Mouse (Mus musculus): ENCODE measurements around the gene Olfr535. TPM values are rescaled to one million over a fixed set of nuclear protein-coding genes. Genes with fewer than 3 reads are reported as not detected.
"Not testable (repeated sequence)": the region's sequence is repeated elsewhere in the genome, so short reads cannot be mapped to it uniquely, and the experiment has no call there.

Olfr535 gene
- not detected in 2 replicates for total RNA-seq (2015; ENCODE audit: low replicate concordance)
- not detected in 2 replicates for total RNA-seq (2017; ENCODE audit: low replicate concordance)

DNA sequence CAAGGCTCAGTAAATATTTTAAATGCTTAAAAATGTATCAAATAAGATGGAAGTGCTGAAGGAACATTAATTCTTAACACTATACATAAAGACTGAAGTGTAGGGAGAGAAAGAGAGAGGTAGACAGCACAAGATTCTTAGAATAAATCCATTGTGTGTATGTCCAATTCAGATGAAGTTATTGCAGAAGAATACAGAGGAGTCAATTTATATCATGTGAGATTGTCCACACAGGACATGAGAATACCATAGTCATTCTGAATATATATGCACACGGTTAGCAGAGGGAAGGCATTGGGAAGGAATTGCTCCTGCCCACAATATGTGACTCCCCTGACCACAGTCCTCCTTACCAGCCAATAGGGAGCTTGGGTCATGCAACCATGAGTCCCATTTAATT is at the start of gene Olfr535:
Olfr535 (plus strand) TSS at position 301 of the 400 bp plus-strand sequence.
- no peak for ATAC-seq (replicated peaks; ENCODE audit: low FRiP score, poor library complexity, severe bottlenecking)

DNA sequence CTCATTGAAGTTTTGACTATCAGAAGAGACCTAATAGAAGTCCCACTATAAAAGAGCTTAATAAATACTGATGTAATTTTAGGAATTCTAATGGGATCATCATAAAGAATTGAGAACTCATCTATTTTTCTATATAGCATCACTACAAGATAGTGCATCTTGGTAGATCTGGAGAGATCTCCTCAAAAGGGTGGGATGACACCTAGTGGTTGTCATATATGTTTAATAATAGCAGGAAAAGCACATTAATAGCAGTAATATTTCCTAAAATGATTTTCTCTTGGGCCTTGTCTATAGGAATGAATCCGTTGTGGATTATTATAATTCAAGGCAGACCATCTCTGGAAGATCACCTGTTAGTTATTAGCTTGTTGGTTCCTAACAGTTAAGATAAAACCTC is 40.9 kb upstream of the Olfr535 start:
- ATAC-seq (replicated peaks; ENCODE audit: low FRiP score, poor library complexity, severe bottlenecking) = no peak

DNA sequence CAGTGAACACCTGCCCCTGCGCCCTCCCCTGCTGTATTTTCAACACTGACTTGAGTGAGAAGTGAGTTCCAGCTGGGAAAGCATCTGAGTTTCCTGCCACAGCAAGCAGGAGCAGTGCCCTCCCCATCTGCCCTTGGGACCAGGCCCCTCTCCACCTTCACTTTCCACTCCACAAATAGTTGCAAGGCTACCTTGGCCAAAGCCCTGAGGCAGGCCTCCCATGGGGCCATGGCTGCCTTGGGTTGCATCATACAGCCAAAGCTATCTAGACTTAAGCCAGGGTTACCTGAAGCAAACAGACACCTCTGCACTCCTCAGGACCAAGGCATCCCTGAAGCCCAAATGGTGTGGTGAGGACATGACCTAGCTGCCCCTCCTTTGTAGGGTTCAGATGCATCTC is 20.9 kb upstream of the Olfr535 start, which contains the start of gene Olfr533:
Olfr533 (plus strand) TSS at position 301 of the 400 bp plus-strand sequence.
- not testable (repeated sequence) for ATAC-seq (replicated peaks; ENCODE audit: low FRiP score, poor library complexity, severe bottlenecking)

DNA sequence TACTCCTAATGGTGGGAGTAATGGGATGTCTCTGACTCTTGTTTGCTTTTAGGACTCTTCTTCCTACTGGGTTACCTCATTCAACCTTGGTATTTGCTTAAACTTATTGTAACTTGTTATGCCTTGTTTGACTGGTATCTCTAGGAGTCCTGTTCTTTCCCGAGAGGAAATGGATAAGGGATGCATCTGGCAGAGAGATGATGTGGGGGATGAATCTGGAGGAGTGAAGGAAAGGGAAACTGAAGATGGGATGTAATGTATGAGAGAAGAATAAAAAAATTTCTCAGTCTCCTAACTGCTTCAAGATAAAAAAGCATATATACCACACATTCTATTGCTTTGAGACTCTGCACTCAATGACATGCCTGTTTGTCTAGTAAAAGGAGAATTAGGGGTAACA is 6.1 kb upstream of the Olfr535 start:
- ATAC-seq (replicated peaks; ENCODE audit: low FRiP score, poor library complexity, severe bottlenecking) = no peak

DNA sequence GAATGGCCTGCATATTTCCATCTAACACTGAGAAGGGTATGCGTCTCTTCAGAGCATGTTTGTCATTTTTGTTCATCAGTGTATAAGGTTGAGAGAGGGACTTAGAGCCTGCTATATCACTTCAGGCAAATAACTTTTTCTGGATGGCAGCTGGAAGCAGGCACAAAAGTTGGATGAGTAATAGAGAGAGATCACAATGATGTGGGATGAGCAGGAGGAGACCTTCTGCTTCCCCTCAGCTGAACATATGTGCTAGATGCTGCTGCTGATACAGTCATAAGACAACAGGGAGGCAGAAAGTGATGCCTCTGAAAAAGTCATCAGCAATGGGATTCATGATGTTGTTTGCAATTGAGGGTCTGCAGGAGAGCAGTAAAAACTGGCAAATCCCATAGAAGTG is 5.3 kb upstream of the Olfr535 start:
- ATAC-seq (replicated peaks; ENCODE audit: low FRiP score, poor library complexity, severe bottlenecking) = no peak

DNA sequence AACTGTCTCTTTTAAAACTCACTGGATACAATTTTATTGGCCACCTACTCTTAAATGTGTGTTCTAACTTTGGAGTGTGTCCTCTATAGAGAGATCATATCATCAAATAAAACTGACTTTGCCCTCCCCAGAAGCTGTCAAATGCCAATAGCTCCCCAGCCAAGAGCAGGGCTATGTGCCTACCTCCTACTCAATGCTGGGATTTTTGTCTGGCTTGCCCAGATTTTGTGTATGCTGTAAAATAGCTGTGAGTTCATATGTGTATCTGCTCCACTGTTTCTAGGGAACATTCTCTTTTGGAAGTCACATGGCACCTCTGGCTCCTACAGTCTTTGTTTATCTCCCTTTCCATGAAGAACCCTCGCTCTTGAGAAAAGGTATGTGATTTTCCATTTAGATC is 5.0 kb downstream of the Olfr535 start:
- ATAC-seq (replicated peaks; ENCODE audit: low FRiP score, poor library complexity, severe bottlenecking) = no peak

DNA sequence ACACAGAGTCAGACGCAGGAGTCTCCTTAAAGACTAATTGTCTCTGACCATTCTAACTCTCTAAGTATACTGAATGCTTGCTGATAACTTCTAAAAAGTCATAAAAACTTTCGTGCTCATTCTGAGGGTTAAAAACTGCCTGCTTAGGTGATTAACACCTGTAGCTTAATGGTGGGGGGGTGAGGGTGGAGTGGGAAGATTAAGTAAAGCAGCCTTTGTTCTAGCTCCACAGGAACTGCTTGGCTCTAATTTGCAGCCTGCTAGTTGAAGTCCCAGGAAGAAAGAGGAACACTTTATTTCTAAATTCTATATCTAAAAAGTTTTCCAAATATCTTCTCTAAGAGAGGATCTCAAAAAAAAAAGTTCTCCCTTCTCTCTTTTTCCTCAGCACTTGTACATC is 10.2 kb downstream of the Olfr535 start:
- ATAC-seq (replicated peaks; ENCODE audit: low FRiP score, poor library complexity, severe bottlenecking) = no peak

DNA sequence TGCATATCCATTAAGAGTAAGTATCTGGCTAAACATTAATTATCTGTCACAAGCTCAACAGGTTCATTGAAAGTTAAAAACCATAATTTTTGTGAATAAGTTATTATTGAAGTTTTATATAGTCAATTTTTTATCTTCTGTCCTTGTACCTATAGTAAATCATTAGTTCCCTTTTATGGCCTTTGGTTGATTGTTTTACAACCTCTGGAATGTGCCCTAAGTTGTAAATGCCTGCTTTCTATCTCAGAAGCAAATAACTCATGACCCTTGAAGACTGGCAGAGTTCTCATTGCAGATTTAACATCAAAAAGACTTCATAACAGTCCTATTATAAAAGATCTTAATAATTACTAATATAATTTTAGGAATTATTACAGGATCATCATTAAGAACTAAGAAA is 10.7 kb downstream of the Olfr535 start:
- no peak for ATAC-seq (replicated peaks; ENCODE audit: low FRiP score, poor library complexity, severe bottlenecking)

DNA sequence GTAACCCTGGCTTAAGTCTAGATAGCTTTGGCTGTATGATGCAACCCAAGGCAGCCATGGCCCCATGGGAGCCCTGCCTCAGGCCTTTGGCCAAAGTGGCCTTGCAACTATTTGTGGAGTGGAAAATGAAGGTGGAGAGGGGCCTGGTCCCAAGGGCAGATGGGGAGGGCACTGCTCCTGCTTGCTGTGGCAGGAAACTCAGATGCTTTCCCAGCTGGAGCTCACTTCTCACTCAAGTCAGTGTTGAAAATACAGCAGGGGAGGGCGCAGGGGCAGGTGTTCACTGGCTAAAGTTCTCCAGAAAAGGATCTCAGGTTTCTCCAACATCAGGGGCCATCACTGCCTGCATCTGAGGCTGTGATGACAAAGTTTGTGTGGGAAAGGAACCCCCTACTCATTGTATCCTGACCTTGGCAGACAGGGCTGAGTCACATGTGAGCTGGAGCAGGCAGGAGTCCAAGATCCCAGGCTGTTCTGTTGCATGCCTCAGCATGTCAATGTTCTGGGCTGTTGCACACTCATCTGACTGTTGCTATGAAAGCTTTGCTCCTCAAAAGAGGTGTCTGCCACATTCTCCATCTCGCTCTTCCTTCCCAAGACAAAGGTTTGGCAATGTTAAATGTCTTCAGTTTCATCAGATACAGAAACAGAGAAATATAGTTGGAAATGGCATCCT is 23.5 kb downstream of the Olfr535 start, which contains the start of gene Olfr536:
Olfr536 (minus strand) TSS at position 51 of the 676 bp plus-strand sequence.
- not testable (repeated sequence) for ATAC-seq (replicated peaks; ENCODE audit: low FRiP score, poor library complexity, severe bottlenecking)

DNA sequence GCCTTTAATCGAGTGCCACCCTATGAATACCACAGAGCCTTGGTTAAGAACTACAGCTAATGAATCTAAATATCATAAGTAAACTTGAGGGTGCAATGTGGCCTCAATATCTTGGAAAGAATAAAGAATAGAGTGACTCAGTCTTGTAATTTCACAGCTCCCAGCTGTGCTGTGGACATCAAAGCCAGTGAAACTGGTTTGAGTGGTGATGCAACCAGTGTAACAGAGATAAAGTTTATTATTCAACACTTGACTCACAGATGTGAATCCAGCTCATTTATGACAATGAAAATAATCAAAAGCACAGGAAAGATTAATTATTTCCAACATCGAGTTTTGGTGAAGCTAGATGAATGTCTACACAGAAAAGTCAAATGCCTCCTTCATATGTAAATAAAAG is 55.7 kb downstream of the Olfr535 start:
- no peak for ATAC-seq (replicated peaks; ENCODE audit: low FRiP score, poor library complexity, severe bottlenecking)

Other genes starting within 250 kb of the Olfr535 start
- not detected in 2 replicates for gene 5830411N06Rik, start 236.9 kb upstream of the Olfr535 start, total RNA-seq (2015; ENCODE audit: low replicate concordance)
- gene 5830411N06Rik, start 236.9 kb upstream of the Olfr535 start, total RNA-seq (2017; ENCODE audit: low replicate concordance) = 0.42 TPM in 1 of 2 replicates, not detected in the other
- not detected in 2 replicates for gene Olfr525, start 163.4 kb upstream of the Olfr535 start, total RNA-seq (2015; ENCODE audit: low replicate concordance)
- under 0.01 TPM in 1 of 2 replicates, not detected in the other for gene Olfr525, start 163.4 kb upstream of the Olfr535 start, total RNA-seq (2017; ENCODE audit: low replicate concordance)
- not detected in 2 replicates for gene Olfr527, start 150.2 kb upstream of the Olfr535 start, total RNA-seq (2015; ENCODE audit: low replicate concordance)
- gene Olfr527, start 150.2 kb upstream of the Olfr535 start, total RNA-seq (2017; ENCODE audit: low replicate concordance) = not detected in 2 replicates
- not detected in 2 replicates for gene Olfr60, start 122.5 kb upstream of the Olfr535 start, total RNA-seq (2015; ENCODE audit: low replicate concordance)
- not detected in 2 replicates for gene Olfr60, start 122.5 kb upstream of the Olfr535 start, total RNA-seq (2017; ENCODE audit: low replicate concordance)
- gene Olfr530, start 107.9 kb upstream of the Olfr535 start, total RNA-seq (2015; ENCODE audit: low replicate concordance) = not detected in 2 replicates
- not detected in 2 replicates for gene Olfr530, start 107.9 kb upstream of the Olfr535 start, total RNA-seq (2017; ENCODE audit: low replicate concordance)
- not detected in 2 replicates for gene Olfr531, start 81.3 kb upstream of the Olfr535 start, total RNA-seq (2015; ENCODE audit: low replicate concordance)
- not detected in 2 replicates for gene Olfr531, start 81.3 kb upstream of the Olfr535 start, total RNA-seq (2017; ENCODE audit: low replicate concordance)
- gene Olfr532, start 62.6 kb upstream of the Olfr535 start, total RNA-seq (2015; ENCODE audit: low replicate concordance) = not detected in 2 replicates
- gene Olfr532, start 62.6 kb upstream of the Olfr535 start, total RNA-seq (2017; ENCODE audit: low replicate concordance) = not detected in 2 replicates
- gene Olfr533, start 20.8 kb upstream of the Olfr535 start, total RNA-seq (2015; ENCODE audit: low replicate concordance) = not detected in 2 replicates
- gene Olfr533, start 20.8 kb upstream of the Olfr535 start, total RNA-seq (2017; ENCODE audit: low replicate concordance) = not detected in 2 replicates
- gene Olfr536, start 23.2 kb downstream of the Olfr535 start, total RNA-seq (2015; ENCODE audit: low replicate concordance) = not detected in 2 replicates
- not detected in 2 replicates for gene Olfr536, start 23.2 kb downstream of the Olfr535 start, total RNA-seq (2017; ENCODE audit: low replicate concordance)
- gene Olfr538, start 83.7 kb downstream of the Olfr535 start, total RNA-seq (2015; ENCODE audit: low replicate concordance) = not detected in 2 replicates
- 2.0 TPM in 1 of 2 replicates, not detected in the other for gene Olfr538, start 83.7 kb downstream of the Olfr535 start, total RNA-seq (2017; ENCODE audit: low replicate concordance)
- gene Olfr46, start 117.1 kb downstream of the Olfr535 start, total RNA-seq (2015; ENCODE audit: low replicate concordance) = 0.19 and 0.21 TPM in 2 replicates
- gene Olfr46, start 117.1 kb downstream of the Olfr535 start, total RNA-seq (2017; ENCODE audit: low replicate concordance) = 0.09 and 0.28 TPM in 2 replicates
- gene Olfr61, start 144.8 kb downstream of the Olfr535 start, total RNA-seq (2015; ENCODE audit: low replicate concordance) = not detected in 2 replicates
- gene Olfr61, start 144.8 kb downstream of the Olfr535 start, total RNA-seq (2017; ENCODE audit: low replicate concordance) = not detected in 2 replicates
- gene Olfr53, start 162.2 kb downstream of the Olfr535 start, total RNA-seq (2015; ENCODE audit: low replicate concordance) = not detected in 2 replicates
- not detected in 2 replicates for gene Olfr53, start 162.2 kb downstream of the Olfr535 start, total RNA-seq (2017; ENCODE audit: low replicate concordance)
- not detected in 2 replicates for gene Olfr539, start 175.7 kb downstream of the Olfr535 start, total RNA-seq (2015; ENCODE audit: low replicate concordance)
- 0.14 TPM in 1 of 2 replicates, not detected in the other for gene Olfr539, start 175.7 kb downstream of the Olfr535 start, total RNA-seq (2017; ENCODE audit: low replicate concordance)
- gene Olfr45, start 197.7 kb downstream of the Olfr535 start, total RNA-seq (2015; ENCODE audit: low replicate concordance) = not detected in 2 replicates
- gene Olfr45, start 197.7 kb downstream of the Olfr535 start, total RNA-seq (2017; ENCODE audit: low replicate concordance) = not detected in 2 replicates
- gene Olfr541, start 213.1 kb downstream of the Olfr535 start, total RNA-seq (2015; ENCODE audit: low replicate concordance) = not detected in 2 replicates
- gene Olfr541, start 213.1 kb downstream of the Olfr535 start, total RNA-seq (2017; ENCODE audit: low replicate concordance) = not detected in 2 replicates

Measured in erythroblast, adult 5-6 weeks (primary cell).